Mouse (Mus musculus): ENCODE measurements around the gene Eea1. TPM values are rescaled to one million over a fixed set of nuclear protein-coding genes. Genes with fewer than 3 reads are reported as not detected.

The Eea1 gene
- total RNA-seq, 1 experiment = 12.4 TPM

DNA sequence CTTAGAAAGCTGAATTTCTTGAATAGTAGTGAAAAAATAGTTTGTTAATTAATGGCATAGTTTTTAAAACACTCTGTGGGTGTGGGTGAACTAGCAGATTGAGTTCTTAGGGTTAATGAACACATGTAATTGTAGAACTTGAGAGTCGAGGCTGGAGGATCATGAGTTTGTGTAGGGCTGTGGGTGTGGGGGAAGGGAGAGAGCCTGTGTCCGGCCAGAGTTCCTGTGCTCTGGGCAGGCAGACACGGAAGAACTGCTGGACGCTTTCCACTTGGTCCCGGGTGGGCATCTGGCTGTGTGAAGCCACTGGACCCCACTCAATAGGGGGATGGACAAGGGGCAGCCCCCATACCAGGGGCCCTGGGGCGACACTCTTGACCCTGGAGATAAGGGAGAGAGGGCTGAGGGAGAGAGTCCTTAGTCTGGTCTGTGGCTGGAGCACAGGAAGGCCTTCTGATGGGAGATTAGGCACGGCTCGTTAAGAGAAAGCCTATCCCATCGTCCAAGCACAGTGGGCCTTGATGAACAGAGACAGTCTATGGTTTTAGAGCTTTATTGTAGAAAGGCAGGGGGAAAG, 107.6 kb downstream of the Eea1 start:
- Histone ChIP-seq H3K27ac (ENCODE audit: insufficient read depth, low read depth, low read length, poor library complexity, severe bottlenecking) (no peak overlapping the region), H3K36me3 (ENCODE audit: control insufficient read depth, insufficient read depth, low read length, poor library complexity, severe bottlenecking) (no peaks in the 10 kb centered on the region), H3K4me3 (ENCODE audit: insufficient read depth in 1 of 2, low read depth in 1 of 2, low read length in 2 of 2, poor library complexity in 1 of 2, severe bottlenecking in 1 of 2) (no peak overlapping the region), H3K9ac (ENCODE audit: insufficient read depth, low read depth, low read length, poor library complexity, severe bottlenecking) (no peak overlapping the region), H3K4me1 (ENCODE audit: control insufficient read depth in 2 of 2, insufficient read depth in 2 of 2, low read length in 2 of 2, poor library complexity in 1 of 2) (no peaks in the 10 kb centered on the region), H3K9me3 (ENCODE audit: control insufficient read depth, insufficient read depth, low read depth, low read length) (no peaks in the 10 kb centered on the region)
- no peak for TF ChIP-seq ZNF384 (IDR thresholded peaks at IDR 0.05; ENCODE audit: low read depth, low read length)
- no peak for TF ChIP-seq MAFK (IDR thresholded peaks at IDR 0.05; ENCODE audit: insufficient read depth, low read depth, low read length)
- TF ChIP-seq HCFC1 (IDR thresholded peaks at IDR 0.05; ENCODE audit: borderline replicate concordance, insufficient read depth, low read length) = no peak
- in situ Hi-C loops (cut with MboI; ENCODE audit: low sequenced_read_pairs in 2 of 2, unreplicated experiment in 2 of 2) = loop anchor here in 1 of 2 experiments (25.0 kb wide), 1 partner anchor 511 kb away; no protein-coding TSS in a partner anchor
- no peak for DNase-seq (ENCODE audit: low read depth, low spot score)

DNA sequence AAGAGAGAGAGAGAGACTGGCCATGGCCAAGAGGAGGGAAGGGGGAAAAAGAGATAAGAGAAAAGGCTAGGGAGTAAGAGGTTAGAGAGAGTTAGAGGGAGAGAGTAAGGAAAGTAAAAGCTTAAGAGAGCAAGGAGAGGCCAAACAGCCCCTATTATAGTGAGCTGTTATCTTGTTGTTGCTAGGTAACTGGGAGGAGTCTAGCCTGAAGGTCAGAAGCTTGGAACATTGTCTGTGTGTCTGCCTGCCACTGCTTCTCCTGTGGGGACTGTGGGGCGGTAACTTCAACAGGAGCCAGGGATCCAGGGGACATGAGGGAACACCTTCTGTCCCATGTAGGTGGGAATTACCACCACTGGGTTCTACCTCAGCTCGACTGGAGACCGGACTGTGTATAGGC, 108.1 kb downstream of the Eea1 start:
- DNase-seq (ENCODE audit: low read depth, low spot score) = no peak
- Histone ChIP-seq H3K9ac (ENCODE audit: insufficient read depth, low read depth, low read length, poor library complexity, severe bottlenecking) (no peak overlapping the region), H3K4me1 (ENCODE audit: control insufficient read depth in 2 of 2, insufficient read depth in 2 of 2, low read length in 2 of 2, poor library complexity in 1 of 2) (no peaks in the 10 kb centered on the region), H3K9me3 (ENCODE audit: control insufficient read depth, insufficient read depth, low read depth, low read length) (no peaks in the 10 kb centered on the region), H3K36me3 (ENCODE audit: control insufficient read depth, insufficient read depth, low read length, poor library complexity, severe bottlenecking) (no peaks in the 10 kb centered on the region), H3K4me3 (ENCODE audit: insufficient read depth in 1 of 2, low read depth in 1 of 2, low read length in 2 of 2, poor library complexity in 1 of 2, severe bottlenecking in 1 of 2) (no peak overlapping the region), H3K27ac (ENCODE audit: insufficient read depth, low read depth, low read length, poor library complexity, severe bottlenecking) (no peak overlapping the region)
- in situ Hi-C loops (cut with MboI; ENCODE audit: low sequenced_read_pairs in 2 of 2, unreplicated experiment in 2 of 2) = loop anchor here in 1 of 2 experiments (25.0 kb wide), 1 partner anchor 511 kb away; no protein-coding TSS in a partner anchor
- TF ChIP-seq ZNF384 (IDR thresholded peaks at IDR 0.05; ENCODE audit: low read depth, low read length) = no peak
- no peak for TF ChIP-seq CHD2 (IDR thresholded peaks at IDR 0.05; ENCODE audit: low read depth, low read length)
- TF ChIP-seq HCFC1 (IDR thresholded peaks at IDR 0.05; ENCODE audit: borderline replicate concordance, insufficient read depth, low read length) = no peak
- no peak for TF ChIP-seq MAFK (IDR thresholded peaks at IDR 0.05; ENCODE audit: insufficient read depth, low read depth, low read length)
- no peak for TF ChIP-seq ZC3H11A (IDR thresholded peaks at IDR 0.05; ENCODE audit: borderline replicate concordance, low read depth, low read length)

DNA sequence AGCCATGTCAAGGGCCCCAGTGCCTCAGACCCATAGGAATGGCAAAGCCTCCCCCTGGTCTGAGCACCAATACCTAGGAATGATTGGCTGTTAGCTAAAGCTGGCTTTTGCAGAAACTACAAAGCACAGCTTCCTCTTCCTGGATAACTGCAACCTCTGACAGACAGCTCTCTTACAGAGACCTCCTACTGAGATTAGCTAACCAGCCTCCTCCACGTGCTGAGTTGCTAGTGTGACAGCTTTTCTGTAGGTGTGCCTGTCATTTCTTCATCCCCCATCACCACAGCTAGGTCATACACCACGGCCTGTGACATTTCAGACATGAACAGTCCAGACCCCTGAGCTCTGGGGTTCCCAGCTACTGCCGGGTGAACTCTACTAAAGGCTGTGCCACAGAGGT, 126.9 kb downstream of the Eea1 start:
- H3K9me3 ChIP-seq (ENCODE audit: control insufficient read depth, insufficient read depth, low read depth, low read length) = no peaks in the 10 kb centered on the region
- H3K27ac ChIP-seq (ENCODE audit: insufficient read depth, low read depth, low read length, poor library complexity, severe bottlenecking) = no peak overlapping the region
- no peak for DNase-seq (ENCODE audit: low read depth, low spot score)
- no peaks in the 10 kb centered on the region for H3K36me3 ChIP-seq (ENCODE audit: control insufficient read depth, insufficient read depth, low read length, poor library complexity, severe bottlenecking)
- in situ Hi-C loops (cut with MboI; ENCODE audit: low sequenced_read_pairs in 2 of 2, unreplicated experiment in 2 of 2) = no loop called here
- H3K4me3 ChIP-seq (ENCODE audit: insufficient read depth in 1 of 2, low read depth in 1 of 2, low read length in 2 of 2, poor library complexity in 1 of 2, severe bottlenecking in 1 of 2) = no peak overlapping the region
- H3K4me1 ChIP-seq (ENCODE audit: control insufficient read depth in 2 of 2, insufficient read depth in 2 of 2, low read length in 2 of 2, poor library complexity in 1 of 2) = no peaks in the 10 kb centered on the region
- TF ChIP-seq HCFC1 (IDR thresholded peaks at IDR 0.05; ENCODE audit: borderline replicate concordance, insufficient read depth, low read length) = no peak
- no peak for TF ChIP-seq CHD2 (IDR thresholded peaks at IDR 0.05; ENCODE audit: low read depth, low read length)
- H3K9ac ChIP-seq (ENCODE audit: insufficient read depth, low read depth, low read length, poor library complexity, severe bottlenecking) = no peak overlapping the region

DNA sequence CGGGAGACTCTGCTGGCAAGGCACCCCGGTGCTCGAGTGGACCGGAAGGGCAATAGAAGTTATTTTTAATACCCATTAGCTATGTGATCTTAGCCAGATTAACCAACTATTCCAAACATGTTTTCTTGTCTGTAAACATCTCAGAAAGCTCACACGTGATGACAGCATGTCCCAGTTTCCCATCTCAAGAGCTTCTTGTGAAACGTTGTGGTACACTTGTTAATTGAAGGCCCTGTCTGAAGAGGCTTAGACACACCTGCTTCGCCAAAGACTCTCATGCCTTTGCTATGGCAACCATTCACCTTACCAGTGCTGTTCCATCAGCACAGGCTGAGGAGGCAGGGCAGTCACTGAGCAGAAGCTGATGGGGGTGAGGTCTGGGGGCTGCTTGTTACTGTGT, 133.9 kb downstream of the Eea1 start:
- Histone ChIP-seq H3K4me3 (ENCODE audit: insufficient read depth in 1 of 2, low read depth in 1 of 2, low read length in 2 of 2, poor library complexity in 1 of 2, severe bottlenecking in 1 of 2) (no peak overlapping the region), H3K36me3 (ENCODE audit: control insufficient read depth, insufficient read depth, low read length, poor library complexity, severe bottlenecking) (no peaks in the 10 kb centered on the region), H3K27ac (ENCODE audit: insufficient read depth, low read depth, low read length, poor library complexity, severe bottlenecking) (no peak overlapping the region), H3K9ac (ENCODE audit: insufficient read depth, low read depth, low read length, poor library complexity, severe bottlenecking) (no peak overlapping the region), H3K4me1 (ENCODE audit: control insufficient read depth in 2 of 2, insufficient read depth in 2 of 2, low read length in 2 of 2, poor library complexity in 1 of 2) (peaks cover 4 to 6% of the 10 kb centered on the region in 2 experiments; a peak in 3 of 4 replicates), H3K9me3 (ENCODE audit: control insufficient read depth, insufficient read depth, low read depth, low read length) (no peaks in the 10 kb centered on the region)
- DNase-seq (ENCODE audit: low read depth, low spot score) = no peak
- no peak for TF ChIP-seq CHD2 (IDR thresholded peaks at IDR 0.05; ENCODE audit: low read depth, low read length)
- TF ChIP-seq HCFC1 (IDR thresholded peaks at IDR 0.05; ENCODE audit: borderline replicate concordance, insufficient read depth, low read length) = no peak
- no peak for TF ChIP-seq ZC3H11A (IDR thresholded peaks at IDR 0.05; ENCODE audit: borderline replicate concordance, low read depth, low read length)
- TF ChIP-seq MAFK (IDR thresholded peaks at IDR 0.05; ENCODE audit: insufficient read depth, low read depth, low read length) = no peak
- no peak for TF ChIP-seq ZNF384 (IDR thresholded peaks at IDR 0.05; ENCODE audit: low read depth, low read length)
- in situ Hi-C loops (cut with MboI; ENCODE audit: low sequenced_read_pairs in 2 of 2, unreplicated experiment in 2 of 2) = no loop called here

DNA sequence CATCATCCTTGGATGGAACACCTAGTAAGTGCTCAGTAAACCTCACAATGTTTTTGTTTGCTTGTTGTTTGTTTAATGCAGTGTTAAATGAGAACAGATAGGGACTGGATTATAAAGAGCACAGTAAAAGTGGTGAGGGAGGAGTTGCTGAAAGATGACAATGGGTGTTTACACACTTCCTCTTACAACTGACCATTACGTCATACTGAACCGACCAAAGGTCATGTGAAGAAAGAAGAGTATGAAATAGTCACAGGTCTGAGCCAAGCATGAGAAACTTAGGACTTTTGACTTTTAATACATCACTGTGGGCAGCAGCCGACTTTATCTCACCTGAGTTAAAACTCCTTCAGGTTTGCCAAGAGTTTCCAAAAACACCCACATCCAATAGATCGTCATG, 135.0 kb downstream of the Eea1 start:
- TF ChIP-seq ZNF384 (IDR thresholded peaks at IDR 0.05; ENCODE audit: low read depth, low read length) (no peak), ZC3H11A (IDR thresholded peaks at IDR 0.05; ENCODE audit: borderline replicate concordance, low read depth, low read length) (no peak), CHD2 (IDR thresholded peaks at IDR 0.05; ENCODE audit: low read depth, low read length) (no peak), HCFC1 (IDR thresholded peaks at IDR 0.05; ENCODE audit: borderline replicate concordance, insufficient read depth, low read length) (no peak), MAFK (IDR thresholded peaks at IDR 0.05; ENCODE audit: insufficient read depth, low read depth, low read length) (no peak)
- Histone ChIP-seq H3K9ac (ENCODE audit: insufficient read depth, low read depth, low read length, poor library complexity, severe bottlenecking) (no peak overlapping the region), H3K4me1 (ENCODE audit: control insufficient read depth in 2 of 2, insufficient read depth in 2 of 2, low read length in 2 of 2, poor library complexity in 1 of 2) (peaks cover 4 to 6% of the 10 kb centered on the region in 2 experiments; a peak in 3 of 4 replicates), H3K27ac (ENCODE audit: insufficient read depth, low read depth, low read length, poor library complexity, severe bottlenecking) (no peak overlapping the region), H3K36me3 (ENCODE audit: control insufficient read depth, insufficient read depth, low read length, poor library complexity, severe bottlenecking) (no peaks in the 10 kb centered on the region), H3K4me3 (ENCODE audit: insufficient read depth in 1 of 2, low read depth in 1 of 2, low read length in 2 of 2, poor library complexity in 1 of 2, severe bottlenecking in 1 of 2) (no peak overlapping the region), H3K9me3 (ENCODE audit: control insufficient read depth, insufficient read depth, low read depth, low read length) (no peaks in the 10 kb centered on the region)
- in situ Hi-C loops (cut with MboI; ENCODE audit: low sequenced_read_pairs in 2 of 2, unreplicated experiment in 2 of 2) = loop anchor here in 1 of 2 experiments (25.0 kb wide), 1 partner anchor 538 kb away; no protein-coding TSS in a partner anchor
- DNase-seq (ENCODE audit: low read depth, low spot score) = no peak

Measured in ES-E14 (cell line).